Mouse (Mus musculus): Measurements from ENCODE around the gene Asb9.

GRCm38 (mm10) chrX:164576967-164577366 lies 70.8 kb downstream of the Asb9 start:
- TF ChIP-seq CTCF (IDR thresholded peaks at IDR 0.05): no peak
- TF ChIP-seq POLR2A (IDR thresholded peaks at IDR 0.05; ENCODE audit: insufficient read depth, low read depth, low read length): no peak
